Mouse (Mus musculus) MEL (cell line): ENCODE results near the gene Cbarp. TPM values are rescaled to one million over a fixed set of nuclear protein-coding genes. Genes with fewer than 3 reads are reported as not detected.

Experiments
- DNase-seq: peaks from one replicate; pipeline ENCODE4 v3.0.0; 2011; ENCODE audit warnings: low read depth, low spot score
- H3K27ac ChIP-seq: 2 replicates; pipeline ENCODE4 v1.5.1; 2012; ENCODE audit warnings: low read depth, mild to moderate bottlenecking, control low read depth, low read length, moderate library complexity; ENCODE audit not compliant: control insufficient read depth
- H3K27me3 ChIP-seq, 2 experiments: fragments of 150-350 bp in 1 of 2; sonication (generic) in 1 of 2; 2 replicates each; pipeline ENCODE4 v1.6.1; 2012; ENCODE audit warnings: low read length in 2 of 2, mild to moderate bottlenecking in 2 of 2, improper control_type of control experiment in 1 of 2, moderate library complexity in 1 of 2; ENCODE audit not compliant: insufficient read depth in 2 of 2, control insufficient read depth in 1 of 2
- H3K36me3 ChIP-seq, 2 experiments: 2 replicates each; pipeline ENCODE4 v1.6.1; 2012 to 2014; ENCODE audit warnings: low read length in 2 of 2, improper control_type of control experiment in 1 of 2, inconsistent platforms in 1 of 2, mild to moderate bottlenecking in 1 of 2; ENCODE audit not compliant: insufficient read depth in 2 of 2, control insufficient read depth in 1 of 2
- H3K4me1 ChIP-seq, 2 experiments: fragments of 150-350 bp in 1 of 2; sonication (generic) in 1 of 2; 2 replicates each; pipeline ENCODE4 v1.6.1; 2012; ENCODE audit warnings: low read length in 2 of 2, improper control_type of control experiment in 1 of 2, mild to moderate bottlenecking in 1 of 2; ENCODE audit not compliant: insufficient read depth in 2 of 2, control insufficient read depth in 1 of 2
- H3K4me3 ChIP-seq, 2 experiments: fragments of 150-350 bp in 1 of 2; sonication (generic) in 1 of 2; 2 replicates each; pipeline ENCODE4 v1.5.1; 2012; ENCODE audit warnings: low read depth in 2 of 2, low read length in 2 of 2, mild to moderate bottlenecking in 2 of 2, moderate library complexity in 2 of 2, control low read depth in 1 of 2, improper control_type of control experiment in 1 of 2; ENCODE audit not compliant: control insufficient read depth in 1 of 2, insufficient read depth in 1 of 2
- H3K79me2 ChIP-seq: 2 replicates; pipeline ENCODE4 v1.6.1; 2012; ENCODE audit warnings: mild to moderate bottlenecking, low read length, moderate library complexity; ENCODE audit not compliant: control insufficient read depth, poor library complexity, insufficient read depth
- H3K9ac ChIP-seq: 2 replicates; pipeline ENCODE4 v1.6.1; 2012; ENCODE audit warnings: low read depth, mild to moderate bottlenecking, control low read depth, low read length, moderate library complexity; ENCODE audit not compliant: control insufficient read depth, poor library complexity, severe bottlenecking
- H3K9me3 ChIP-seq: fragments of 150-350 bp; sonication (generic); replicated peaks from 2 replicates; pipeline ENCODE4 v1.6.1; 2012; ENCODE audit warnings: mild to moderate bottlenecking, low read length, improper control_type of control experiment, moderate library complexity; ENCODE audit not compliant: insufficient read depth
- BHLHE40 ChIP-seq: IDR thresholded peaks from 2 replicates; pipeline ENCODE4 v1.6.1; 2012; ENCODE audit warnings: low read depth, mild to moderate bottlenecking, inconsistent platforms, low read length, improper control_type of control experiment, borderline replicate concordance
- CHD1 ChIP-seq: IDR thresholded peaks from 2 replicates; pipeline ENCODE4 v1.6.1; 2012; ENCODE audit warnings: low read depth, mild to moderate bottlenecking, inconsistent platforms, low read length, improper control_type of control experiment
- CHD2 ChIP-seq: IDR thresholded peaks from 2 replicates; pipeline ENCODE4 v1.6.1; 2011; ENCODE audit warnings: low read length, improper control_type of control experiment
- CTCF ChIP-seq, 3 experiments: IDR thresholded peaks in 2 of 3; conservative IDR thresholded peaks in 1 of 3; 2 replicates each; pipeline ENCODE4 v1.5.1; 2011 to 2012; ENCODE audit warnings: low read length in 3 of 3, low read depth in 2 of 3, mild to moderate bottlenecking in 2 of 3, improper control_type of control experiment in 1 of 3, inconsistent platforms in 1 of 3, mixed read lengths in 1 of 3, moderate library complexity in 1 of 3; ENCODE audit not compliant: control insufficient read depth in 1 of 3, insufficient read depth in 1 of 3, poor library complexity in 1 of 3, severe bottlenecking in 1 of 3
- ELF1 ChIP-seq: IDR thresholded peaks from 2 replicates; pipeline ENCODE4 v1.6.1; 2014; ENCODE audit warnings: low read depth, mild to moderate bottlenecking, inconsistent platforms, low read length, improper control_type of control experiment, moderate library complexity
- GABPA ChIP-seq: IDR thresholded peaks from 2 replicates; pipeline ENCODE4 v1.6.1; 2012; ENCODE audit warnings: low read depth, mild to moderate bottlenecking, inconsistent platforms, low read length, improper control_type of control experiment, moderate library complexity
- HCFC1 ChIP-seq: IDR thresholded peaks from 2 replicates; pipeline ENCODE4 v1.6.1; 2012; ENCODE audit warnings: low read depth, mild to moderate bottlenecking, inconsistent platforms, low read length, improper control_type of control experiment, moderate library complexity
- JUND ChIP-seq: IDR thresholded peaks from 2 replicates; pipeline ENCODE4 v1.6.1; 2011; ENCODE audit warnings: low read depth, mild to moderate bottlenecking, improper control_type of control experiment, low read length
- KAT2A ChIP-seq: conservative IDR thresholded peaks from 2 replicates; pipeline ENCODE4 v1.6.1; 2012; ENCODE audit warnings: low read depth, low read length, improper control_type of control experiment, inconsistent platforms
- MAX ChIP-seq: IDR thresholded peaks from 2 replicates; pipeline ENCODE4 v1.6.1; 2011; ENCODE audit warnings: low read length, improper control_type of control experiment
- MXI1 ChIP-seq: IDR thresholded peaks from 2 replicates; pipeline ENCODE4 v1.6.1; 2011; ENCODE audit warnings: mild to moderate bottlenecking, low read depth, low read length, improper control_type of control experiment
- MYC ChIP-seq: IDR thresholded peaks from 2 replicates; pipeline ENCODE4 v1.6.1; 2011; ENCODE audit warnings: low read depth, mild to moderate bottlenecking, low read length, improper control_type of control experiment, moderate library complexity
- NELFE ChIP-seq: IDR thresholded peaks from 2 replicates; pipeline ENCODE4 v1.6.1; 2011; ENCODE audit warnings: low read depth, low read length, improper control_type of control experiment
- POLR2A ChIP-seq, 2 experiments: IDR thresholded peaks; 2 replicates each; pipeline ENCODE4 v1.6.1; 2011 to 2012; ENCODE audit warnings: low read length in 2 of 2, mild to moderate bottlenecking in 2 of 2, control low read depth in 1 of 2, improper control_type of control experiment in 1 of 2, low read depth in 1 of 2, moderate library complexity in 1 of 2; ENCODE audit not compliant: control insufficient read depth in 1 of 2, insufficient read depth in 1 of 2, poor library complexity in 1 of 2
- POLR2AphosphoS5 ChIP-seq: IDR thresholded peaks from 2 replicates; pipeline ENCODE4 v1.6.1; 2012; ENCODE audit warnings: low read depth, borderline replicate concordance, mild to moderate bottlenecking, inconsistent platforms, low read length, moderate library complexity, mixed read lengths
- RAD21 ChIP-seq: IDR thresholded peaks from 2 replicates; pipeline ENCODE4 v1.6.1; 2011; ENCODE audit warnings: mild to moderate bottlenecking, low read depth, low read length, improper control_type of control experiment
- RCOR1 ChIP-seq: IDR thresholded peaks from 2 replicates; pipeline ENCODE4 v1.6.1; 2012; ENCODE audit warnings: low read depth, mild to moderate bottlenecking, inconsistent platforms, low read length, improper control_type of control experiment
- SIN3A ChIP-seq: IDR thresholded peaks from 2 replicates; pipeline ENCODE4 v1.6.1; 2012; ENCODE audit warnings: low read length, improper control_type of control experiment, inconsistent platforms
- SMC3 ChIP-seq: IDR thresholded peaks from 2 replicates; pipeline ENCODE4 v1.6.1; 2011; ENCODE audit warnings: low read depth, low read length, improper control_type of control experiment
- TBP ChIP-seq: IDR thresholded peaks from 2 replicates; pipeline ENCODE4 v1.8.0; 2011; ENCODE audit warnings: low read depth, low read length, improper control_type of control experiment
- UBTF ChIP-seq: IDR thresholded peaks from 2 replicates; pipeline ENCODE4 v1.6.1; 2012; ENCODE audit warnings: low read depth, mild to moderate bottlenecking, inconsistent platforms, low read length, improper control_type of control experiment, moderate library complexity, borderline replicate concordance; ENCODE audit not compliant: insufficient read depth
- USF2 ChIP-seq, 2 experiments: IDR thresholded peaks; 2 replicates each; pipeline ENCODE4 v1.6.1; 2011 to 2012; ENCODE audit warnings: improper control_type of control experiment in 2 of 2, low read length in 2 of 2, borderline replicate concordance in 1 of 2, inconsistent platforms in 1 of 2, low read depth in 1 of 2, mild to moderate bottlenecking in 1 of 2; ENCODE audit not compliant: insufficient read depth in 1 of 2
- ZC3H11A ChIP-seq: IDR thresholded peaks from 2 replicates; pipeline ENCODE4 v1.6.1; 2012; ENCODE audit warnings: low read depth, mild to moderate bottlenecking, inconsistent platforms, low read length, improper control_type of control experiment
- ZMIZ1 ChIP-seq: IDR thresholded peaks from 2 replicates; pipeline ENCODE4 v1.6.1; 2012; ENCODE audit warnings: low read depth, mild to moderate bottlenecking, inconsistent platforms, low read length, improper control_type of control experiment, moderate library complexity
- ZNF384 ChIP-seq: IDR thresholded peaks from 2 replicates; pipeline ENCODE4 v1.6.1; 2012; ENCODE audit warnings: low read depth, mild to moderate bottlenecking, inconsistent platforms, low read length, improper control_type of control experiment
- polyA plus RNA-seq, 2 experiments: library from polyadenylated mRNA; stranded (reverse) in 1 of 2; unstranded in 1 of 2; fragments of >175 nt in 1 of 2; fragments of >200 nt in 1 of 2; gene quantifications; 2 replicates each; pipeline versions ENCODE4 v1.2.1 to v1.2.4; 2012; ENCODE audit warnings: low replicate concordance in 2 of 2, low read depth in 1 of 2; ENCODE audit not compliant: insufficient read length in 2 of 2, insufficient read depth in 1 of 2, missing spikeins in 1 of 2
- total RNA-seq: library from RNA; depleted of rRNA; stranded (reverse); fragments of 300-350 nt; gene quantifications from 2 replicates; pipeline ENCODE4 v1.2.3, GENCODE M21; 2012

Gene Cbarp
- total and polyA plus RNA-seq, 3 experiments, result 6.8 to 19.3 TPM; not detected in 1

DNA sequence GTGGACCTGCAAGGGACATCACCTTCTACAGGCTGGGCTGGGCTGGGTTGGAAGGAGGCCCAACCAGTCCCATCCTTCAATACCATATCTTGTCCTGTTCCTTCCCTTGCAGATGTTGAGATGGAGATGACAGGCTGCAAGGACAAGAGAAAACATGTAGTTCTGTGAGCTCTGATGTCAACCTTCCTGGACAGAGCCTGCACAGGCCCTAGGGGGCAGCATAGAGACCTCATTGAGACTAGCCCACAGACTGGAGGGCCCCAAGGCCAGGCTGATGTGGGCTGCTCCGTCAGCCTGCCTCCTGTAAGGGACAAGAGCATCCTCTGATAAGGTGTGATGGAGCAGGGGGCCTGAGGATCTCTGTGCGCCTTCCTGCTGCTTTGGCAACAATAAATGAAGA, 34.1 kb upstream of the Cbarp start:
- peaks cover 4% of the 10 kb centered on the region; the same call in 1 of the 2 replicates for H3K79me2 ChIP-seq
- H3K9me3 ChIP-seq, result no peaks in the 10 kb centered on the region
- H3K4me3 ChIP-seq, result no peak overlapping the region
- peaks cover 0 to 8% of the 10 kb centered on the region in 2 experiments; a peak in 2 of 4 replicates for H3K36me3 ChIP-seq
- no peak overlapping the region for H3K9ac ChIP-seq
- TF ChIP-seq CHD2 (no peak), USF2 (IDR thresholded peaks at IDR 0.05; ENCODE audit: borderline replicate concordance in 1 of 2, insufficient read depth in 1 of 2, low read depth in 1 of 2, low read length in 2 of 2) (no peak), MXI1 (no peak), SMC3 (peak; percentile 52), JUND (no peak), POLR2A (IDR thresholded peaks at IDR 0.05; ENCODE audit: control insufficient read depth in 1 of 2, insufficient read depth in 1 of 2, low read depth in 1 of 2, low read length in 2 of 2, poor library complexity in 1 of 2) (no peak), ZNF384 (peak; percentile 8; the same call in 1 of the 2 replicates), CTCF (IDR thresholded peaks at IDR 0.05 in 2 of 3, conservative IDR thresholded peaks at IDR 0.05 in 1 of 3; ENCODE audit: control insufficient read depth in 1 of 3, insufficient read depth in 1 of 3, low read depth in 2 of 3, low read length in 3 of 3, poor library complexity in 1 of 3, severe bottlenecking in 1 of 3) (peak; percentile 75 to 78 (median 77)), MAX (no peak), RAD21 (peak; percentile 26), SIN3A (peak; percentile 39; the same call in 1 of the 2 replicates), UBTF (no peak), GABPA (0 out of 2 replicates have a peak, but pooled peaks have one; percentile 10), MYC (no peak)
- peak; percentile 83 for DNase-seq
- H3K4me1 ChIP-seq, result peaks cover 0 to 6% of the 10 kb centered on the region in 2 experiments; a peak in 1 of 4 replicates
- H3K27me3 ChIP-seq, result peaks cover 6% of the 10 kb centered on the region in 2 experiments
- H3K27ac ChIP-seq, result no peak overlapping the region

- Histone ChIP-seq H3K4me3 (no peak overlapping the region), H3K27me3 (peaks cover 3 to 6% of the 10 kb centered on the region in 2 experiments), H3K27ac (no peak overlapping the region)
Measured at GRCm38 (mm10) chr10:80173955-80174640, 33.5 kb upstream of the Cbarp start.

More at GRCm38 (mm10) chr10:80173955-80174640, 33.5 kb upstream of the Cbarp start:
- Histone ChIP-seq H3K36me3 (peaks cover 0 to 8% of the 10 kb centered on the region in 2 experiments; a peak in 2 of 4 replicates), H3K9me3 (no peaks in the 10 kb centered on the region), H3K4me1 (peaks cover 0 to 6% of the 10 kb centered on the region in 2 experiments; a peak in 1 of 4 replicates), H3K9ac (no peak overlapping the region; the same call in 1 of the 2 replicates), H3K79me2 (peaks cover 4% of the 10 kb centered on the region; the same call in 1 of the 2 replicates)
- TF ChIP-seq CHD1, result no peak
- TF ChIP-seq BHLHE40, result no peak
- no peak for TF ChIP-seq ELF1
- no peak for TF ChIP-seq SMC3
- TF ChIP-seq KAT2A, result no peak
- TF ChIP-seq HCFC1, result no peak
- TF ChIP-seq ZNF384, result no peak
- no peak for TF ChIP-seq JUND
- TF ChIP-seq RCOR1, result no peak
- TF ChIP-seq POLR2A (IDR thresholded peaks at IDR 0.05; ENCODE audit: control insufficient read depth in 1 of 2, insufficient read depth in 1 of 2, low read depth in 1 of 2, low read length in 2 of 2, poor library complexity in 1 of 2), result no peak
- no peak for TF ChIP-seq ZC3H11A
- no peak for TF ChIP-seq ZMIZ1
- TF ChIP-seq POLR2AphosphoS5, result no peak
- no peak for TF ChIP-seq MAX
- TF ChIP-seq CTCF (IDR thresholded peaks at IDR 0.05 in 2 of 3, conservative IDR thresholded peaks at IDR 0.05 in 1 of 3; ENCODE audit: control insufficient read depth in 1 of 3, insufficient read depth in 1 of 3, low read depth in 2 of 3, low read length in 3 of 3, poor library complexity in 1 of 3, severe bottlenecking in 1 of 3), result no peak
- TF ChIP-seq TBP, result no peak
- no peak for TF ChIP-seq CHD2
- no peak for TF ChIP-seq NELFE
- no peak for TF ChIP-seq GABPA
- no peak for DNase-seq
